Mouse (Mus musculus) bone marrow macrophage, adult 2 months (primary cell): ENCODE measurements around the gene Cntnap5a.

ENCODE experiments used
- CTCF ChIP-seq: IDR thresholded peaks from 2 replicates; pipeline ENCODE4 v1.5.1; 2012; ENCODE audit warnings: low read depth, mild to moderate bottlenecking, low read length, moderate library complexity
- POLR2A ChIP-seq: IDR thresholded peaks from 2 replicates; pipeline ENCODE4 v1.6.1; 2012; ENCODE audit warnings: mild to moderate bottlenecking, low read depth, low read length, borderline replicate concordance

DNA sequence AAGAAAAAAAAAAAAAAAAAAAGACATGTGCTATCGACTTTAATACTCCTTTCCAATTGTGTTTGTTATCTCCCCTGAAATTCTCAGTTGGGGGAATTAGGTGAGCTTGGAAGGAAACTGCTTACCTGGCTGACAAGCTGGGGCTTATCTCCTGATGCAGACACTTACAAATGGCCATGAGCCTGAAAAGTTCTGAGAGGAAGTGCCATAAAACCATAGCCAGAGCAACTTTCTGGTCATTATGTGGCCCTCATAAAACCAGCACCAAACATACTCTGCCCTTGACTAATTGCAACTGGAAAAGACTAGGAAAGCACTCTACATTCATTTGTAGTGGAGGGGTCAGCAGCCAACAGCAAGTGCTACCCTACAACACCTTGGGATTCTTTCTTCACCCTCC lies 359.5 kb downstream of the Cntnap5a start:
- TF ChIP-seq CTCF: no peak
- TF ChIP-seq POLR2A: no peak
